Comparison of ENCODE assay signal across 7 mouse cellular contexts in genomic region chr8:11419645-11420044, GRCm38 (mm10). TPM values are rescaled to one million over a fixed set of nuclear protein-coding genes. Genes with fewer than 3 reads are reported as not detected.
DNase-seq lines count a peak whose midpoint lies in the region; ATAC-seq and TF ChIP-seq lines count a peak whose summit lies in the region.

No protein-coding gene starts in this region.

- DNase-seq in CD4-positive helper T cell, adult 2 months (ENCODE audit: low read depth, low spot score): peak; percentile 63
- peak; percentile 39 for DNase-seq in ES-E14 (ENCODE audit: low read depth, low spot score)
- peak; percentile 51 for DNase-seq in cerebellum, adult 8-10 months
- peak; percentile 71 for DNase-seq in gastrocnemius, adult 2 months
- DNase-seq in retina, embryonic 14.5 days (ENCODE audit: low spot score): peak; percentile 85

- WGBS in intestine, embryonic 16.5 days: 13% methylated on average over 2 of the region's 2 CpGs
- 13% methylated on average over 2 of the region's 2 CpGs for WGBS in lung, embryonic 16.5 days

- no peaks in the 10 kb centered on the region for H3K4me1 ChIP-seq in ES-E14 (ENCODE audit: control insufficient read depth in 2 of 2, insufficient read depth in 2 of 2, low read length in 2 of 2, poor library complexity in 1 of 2)
- H3K4me1 ChIP-seq in intestine, embryonic 16.5 days (ENCODE audit: control insufficient read depth, insufficient read depth, low read length): no peaks in the 10 kb centered on the region
- H3K4me1 ChIP-seq in lung, embryonic 16.5 days (replicated peaks; ENCODE audit: control insufficient read depth, insufficient read depth, low read length): peaks cover 12% of the 10 kb centered on the region

- intact Hi-C loops in gastrocnemius, adult 2 months (cut with DNase I): loop anchor here (10.0 kb wide), 1 partner anchor 195 kb away; no protein-coding TSS in a partner anchor

- peak; percentile 68 for ATAC-seq in intestine, embryonic 16.5 days
- ATAC-seq in lung, embryonic 16.5 days (ENCODE audit: low read depth): peak; percentile 64

- TF ChIP-seq CTCF in gastrocnemius, adult 2 months (IDR thresholded peaks at IDR 0.05): peak; percentile 79

- no peaks in the 10 kb centered on the region for H3K9me3 ChIP-seq in ES-E14 (ENCODE audit: control insufficient read depth, insufficient read depth, low read depth, low read length)
- H3K9me3 ChIP-seq in intestine, embryonic 16.5 days (ENCODE audit: control insufficient read depth, low read length): no peaks in the 10 kb centered on the region
- no peaks in the 10 kb centered on the region for H3K9me3 ChIP-seq in lung, embryonic 16.5 days (ENCODE audit: control insufficient read depth, low read length)

- no peak overlapping the region for H3K4me3 ChIP-seq in ES-E14 (ENCODE audit: insufficient read depth in 1 of 2, low read depth in 1 of 2, low read length in 2 of 2, poor library complexity in 1 of 2, severe bottlenecking in 1 of 2)
- no peak overlapping the region for H3K4me3 ChIP-seq in gastrocnemius, adult 2 months
- no peak overlapping the region for H3K4me3 ChIP-seq in intestine, embryonic 16.5 days (ENCODE audit: low read length)
- H3K4me3 ChIP-seq in lung, embryonic 16.5 days (ENCODE audit: low read length): no peak overlapping the region

- in situ Hi-C loops in ES-E14 (cut with MboI; ENCODE audit: low sequenced_read_pairs in 2 of 2, unreplicated experiment in 2 of 2): no loop called here

- no peak overlapping the region for H3K9ac ChIP-seq in ES-E14 (ENCODE audit: insufficient read depth, low read depth, low read length, poor library complexity, severe bottlenecking)
- no peak overlapping the region for H3K9ac ChIP-seq in intestine, embryonic 16.5 days (ENCODE audit: low read depth, low read length)
- H3K9ac ChIP-seq in lung, embryonic 16.5 days (ENCODE audit: low read length): no peak overlapping the region

- no peaks in the 10 kb centered on the region for H3K36me3 ChIP-seq in ES-E14 (ENCODE audit: control insufficient read depth, insufficient read depth, low read length, poor library complexity, severe bottlenecking)
- peaks cover 13% of the 10 kb centered on the region for H3K36me3 ChIP-seq in intestine, embryonic 16.5 days (ENCODE audit: control insufficient read depth, insufficient read depth, low read length)
- H3K36me3 ChIP-seq in lung, embryonic 16.5 days (ENCODE audit: control insufficient read depth, insufficient read depth, low read length): peaks cover 23% of the 10 kb centered on the region

- no peaks in the 10 kb centered on the region for H3K27me3 ChIP-seq in intestine, embryonic 16.5 days (replicated peaks; ENCODE audit: control insufficient read depth, insufficient read depth, low read length)
- no peaks in the 10 kb centered on the region for H3K27me3 ChIP-seq in lung, embryonic 16.5 days (ENCODE audit: control insufficient read depth, insufficient read depth, low read depth, low read length)

- no peak overlapping the region for H3K4me2 ChIP-seq in intestine, embryonic 16.5 days (ENCODE audit: low read depth, low read length)
- no peak overlapping the region for H3K4me2 ChIP-seq in lung, embryonic 16.5 days (ENCODE audit: low read depth, low read length)

- no peak overlapping the region for H3K27ac ChIP-seq in ES-E14 (ENCODE audit: insufficient read depth, low read depth, low read length, poor library complexity, severe bottlenecking)
- no peak overlapping the region for H3K27ac ChIP-seq in gastrocnemius, adult 2 months
- H3K27ac ChIP-seq in intestine, embryonic 16.5 days (ENCODE audit: low read length): no peak overlapping the region
- peak overlapping the region; percentile 87 for H3K27ac ChIP-seq in lung, embryonic 16.5 days (ENCODE audit: low read length)

TF ChIP-seq in ES-E14, 5 proteins besides CTCF, POLR2A, EP300 and RAD21:
- TF ChIP-seq ZC3H11A (IDR thresholded peaks at IDR 0.05; ENCODE audit: borderline replicate concordance, low read depth, low read length) (peak; percentile 67; the same call in 1 of the 2 replicates), MAFK (IDR thresholded peaks at IDR 0.05; ENCODE audit: insufficient read depth, low read depth, low read length) (no peak)

RNA-seq across cellular contexts. Expression of gene Rab20, which starts 58.9 kb away (rescaled TPM):
- 0.74 and 2.2 TPM in 2 replicates for total RNA-seq in ES-E14 (2012; rRNA removed)
- 1 to 10 TPM; 1.3 to 2.5 TPM for total RNA-seq in gastrocnemius, adult 2 months (2021)
- 25.5 and 27.6 TPM in 2 replicates for polyA plus RNA-seq in intestine, embryonic 16.5 days (2015; fragmentation: Nextera tagmentation; extraction: Ambion mirVana)
- 13.2 and 14.4 TPM in 2 replicates for polyA plus RNA-seq in lung, embryonic 16.5 days (2015; fragmentation: Nextera tagmentation; extraction: Ambion mirVana)
